Mouse (Mus musculus): ENCODE results near the gene Rfc5. TPM values are rescaled to one million over a fixed set of nuclear protein-coding genes. Genes with fewer than 3 reads are reported as not detected.
A peak's percentile ranks its signal among the peaks of the same experiment; 100 is the strongest.

Gene Rfc5
- polyA plus RNA-seq, 1 experiment from 2014 or later = 101 TPM

- H3K9ac ChIP-seq (ENCODE audit: low read depth, low read length) = peak overlapping the region; percentile 62
- H3K27me3 ChIP-seq (replicated peaks; ENCODE audit: control insufficient read depth, insufficient read depth, low read length) = no peaks in the 10 kb centered on the region
- H3K9me3 ChIP-seq (ENCODE audit: control insufficient read depth, low read length) = no peaks in the 10 kb centered on the region
- peak overlapping the region; percentile 96 for H3K27ac ChIP-seq (ENCODE audit: low read length)
- 0 out of 2 replicates have a peak, but pooled peaks have one; percentile 6 for ATAC-seq
- WGBS = 41% methylated on average over 15 of the region's 15 CpGs
- H3K4me2 ChIP-seq (ENCODE audit: low read depth, low read length) = peak overlapping the region; percentile 45
- H3K4me1 ChIP-seq (ENCODE audit: control insufficient read depth, insufficient read depth, low read length) = peaks cover 47% of the 10 kb centered on the region
- H3K4me3 ChIP-seq (ENCODE audit: low read length) = peak overlapping the region; percentile 25
- H3K36me3 ChIP-seq (ENCODE audit: control insufficient read depth, insufficient read depth, low read length) = no peaks in the 10 kb centered on the region
Measured at GRCm38 (mm10) chr5:117363066-117363782, 25.6 kb downstream of the Rfc5 start.

- Histone ChIP-seq H3K27ac (ENCODE audit: low read length) (peak overlapping the region; percentile 96), H3K36me3 (ENCODE audit: control insufficient read depth, insufficient read depth, low read length) (no peaks in the 10 kb centered on the region), H3K4me1 (ENCODE audit: control insufficient read depth, insufficient read depth, low read length) (peaks cover 47% of the 10 kb centered on the region), H3K9me3 (ENCODE audit: control insufficient read depth, low read length) (no peaks in the 10 kb centered on the region), H3K27me3 (replicated peaks; ENCODE audit: control insufficient read depth, insufficient read depth, low read length) (no peaks in the 10 kb centered on the region), H3K4me2 (ENCODE audit: low read depth, low read length) (peak overlapping the region; percentile 35), H3K4me3 (ENCODE audit: low read length) (0 out of 2 replicates have a peak overlapping the region, but pooled peaks have one; percentile 20), H3K9ac (ENCODE audit: low read depth, low read length) (peak overlapping the region; percentile 54; the same call in 1 of the 2 replicates)
- WGBS = 75% methylated on average over 4 of the region's 4 CpGs
- ATAC-seq = no peak
Measured at GRCm38 (mm10) chr5:117361590-117361989, 27.3 kb downstream of the Rfc5 start.

- Histone ChIP-seq H3K4me3 (ENCODE audit: low read length) (peak overlapping the region; percentile 15), H3K4me2 (ENCODE audit: low read depth, low read length) (peak overlapping the region; percentile 35), H3K27ac (ENCODE audit: low read length) (peak overlapping the region; percentile 96), H3K27me3 (replicated peaks; ENCODE audit: control insufficient read depth, insufficient read depth, low read length) (no peaks in the 10 kb centered on the region), H3K9me3 (ENCODE audit: control insufficient read depth, low read length) (no peaks in the 10 kb centered on the region), H3K36me3 (ENCODE audit: control insufficient read depth, insufficient read depth, low read length) (no peaks in the 10 kb centered on the region), H3K9ac (ENCODE audit: low read depth, low read length) (peak overlapping the region; percentile 54), H3K4me1 (ENCODE audit: control insufficient read depth, insufficient read depth, low read length) (peaks cover 53% of the 10 kb centered on the region)
- 36% methylated on average over 13 of the region's 13 CpGs for WGBS
- ATAC-seq = peak; percentile 91
Measured at GRCm38 (mm10) chr5:117360631-117361541, 28.0 kb downstream of the Rfc5 start.

GRCm38 (mm10) chr5:117360228-117360515 is 28.7 kb downstream of the Rfc5 start:
- Histone ChIP-seq H3K9me3 (ENCODE audit: control insufficient read depth, low read length) (no peaks in the 10 kb centered on the region), H3K27me3 (replicated peaks; ENCODE audit: control insufficient read depth, insufficient read depth, low read length) (no peaks in the 10 kb centered on the region), H3K27ac (ENCODE audit: low read length) (peak overlapping the region; percentile 96), H3K4me1 (ENCODE audit: control insufficient read depth, insufficient read depth, low read length) (peaks cover 54% of the 10 kb centered on the region), H3K4me3 (ENCODE audit: low read length) (peak overlapping the region; percentile 14; the same call in 1 of the 2 replicates), H3K4me2 (ENCODE audit: low read depth, low read length) (peak overlapping the region; percentile 32), H3K36me3 (ENCODE audit: control insufficient read depth, insufficient read depth, low read length) (no peaks in the 10 kb centered on the region), H3K9ac (ENCODE audit: low read depth, low read length) (peak overlapping the region; percentile 28; the same call in 1 of the 2 replicates)
- ATAC-seq = no peak
- 47% methylated on average over 13 of the region's 13 CpGs for WGBS

GRCm38 (mm10) chr5:117359497-117360227 is 29.2 kb downstream of the Rfc5 start:
- Histone ChIP-seq H3K9ac (ENCODE audit: low read depth, low read length) (peak overlapping the region; percentile 36; the same call in 1 of the 2 replicates), H3K4me1 (ENCODE audit: control insufficient read depth, insufficient read depth, low read length) (peaks cover 51% of the 10 kb centered on the region)

GRCm38 (mm10) chr5:117358725-117359124 is 30.1 kb downstream of the Rfc5 start:
- no peaks in the 10 kb centered on the region for H3K36me3 ChIP-seq (ENCODE audit: control insufficient read depth, insufficient read depth, low read length)
- H3K4me1 ChIP-seq (ENCODE audit: control insufficient read depth, insufficient read depth, low read length) = peaks cover 47% of the 10 kb centered on the region
- peak overlapping the region; percentile 7; the same call in 1 of the 2 replicates for H3K4me3 ChIP-seq (ENCODE audit: low read length)
- no peak for ATAC-seq
- H3K27ac ChIP-seq (ENCODE audit: low read length) = no peak overlapping the region
- 41% methylated on average over 11 of the region's 11 CpGs for WGBS
- H3K9ac ChIP-seq (ENCODE audit: low read depth, low read length) = no peak overlapping the region
- H3K4me2 ChIP-seq (ENCODE audit: low read depth, low read length) = peak overlapping the region; percentile 14; the same call in 1 of the 2 replicates
- H3K9me3 ChIP-seq (ENCODE audit: control insufficient read depth, low read length) = no peaks in the 10 kb centered on the region
- H3K27me3 ChIP-seq (replicated peaks; ENCODE audit: control insufficient read depth, insufficient read depth, low read length) = no peaks in the 10 kb centered on the region

More at GRCm38 (mm10) chr5:117359497-117360227, 29.2 kb downstream of the Rfc5 start:
- peak overlapping the region; percentile 32 for H3K4me2 ChIP-seq (ENCODE audit: low read depth, low read length)
- 39% methylated on average over 7 of the region's 7 CpGs for WGBS
- no peak overlapping the region for H3K4me3 ChIP-seq (ENCODE audit: low read length)
- peak overlapping the region; percentile 96 for H3K27ac ChIP-seq (ENCODE audit: low read length)
- H3K36me3 ChIP-seq (ENCODE audit: control insufficient read depth, insufficient read depth, low read length) = no peaks in the 10 kb centered on the region
- ATAC-seq = no peak
- no peaks in the 10 kb centered on the region for H3K27me3 ChIP-seq (replicated peaks; ENCODE audit: control insufficient read depth, insufficient read depth, low read length)
- H3K9me3 ChIP-seq (ENCODE audit: control insufficient read depth, low read length) = no peaks in the 10 kb centered on the region

- Histone ChIP-seq H3K9ac (ENCODE audit: low read depth, low read length) (peak overlapping the region; percentile 90), H3K4me3 (ENCODE audit: low read length) (peak overlapping the region; percentile 95), H3K27ac (ENCODE audit: low read length) (peak overlapping the region; percentile 96), H3K4me1 (ENCODE audit: control insufficient read depth, insufficient read depth, low read length) (peaks cover 42% of the 10 kb centered on the region), H3K9me3 (ENCODE audit: control insufficient read depth, low read length) (no peaks in the 10 kb centered on the region), H3K27me3 (replicated peaks; ENCODE audit: control insufficient read depth, insufficient read depth, low read length) (no peaks in the 10 kb centered on the region), H3K36me3 (ENCODE audit: control insufficient read depth, insufficient read depth, low read length) (no peaks in the 10 kb centered on the region), H3K4me2 (ENCODE audit: low read depth, low read length) (peak overlapping the region; percentile 69)
- WGBS = 7% methylated on average over 6 of the region's 6 CpGs
- ATAC-seq = no peak
Measured at GRCm38 (mm10) chr5:117358248-117358630, 30.6 kb downstream of the Rfc5 start.

GRCm38 (mm10) chr5:117357478-117358247 is 31.2 kb downstream of the Rfc5 start:
- H3K36me3 ChIP-seq (ENCODE audit: control insufficient read depth, insufficient read depth, low read length) = no peaks in the 10 kb centered on the region
- ATAC-seq = peak; percentile 18
- H3K9me3 ChIP-seq (ENCODE audit: control insufficient read depth, low read length) = no peaks in the 10 kb centered on the region
- peak overlapping the region; percentile 90 for H3K9ac ChIP-seq (ENCODE audit: low read depth, low read length)
- peak overlapping the region; percentile 96 for H3K27ac ChIP-seq (ENCODE audit: low read length)
- peak overlapping the region; percentile 95 for H3K4me3 ChIP-seq (ENCODE audit: low read length)
- H3K4me1 ChIP-seq (ENCODE audit: control insufficient read depth, insufficient read depth, low read length) = peaks cover 36% of the 10 kb centered on the region
- H3K4me2 ChIP-seq (ENCODE audit: low read depth, low read length) = peak overlapping the region; percentile 69
- H3K27me3 ChIP-seq (replicated peaks; ENCODE audit: control insufficient read depth, insufficient read depth, low read length) = no peaks in the 10 kb centered on the region
- WGBS = under 1% methylated on average over 40 of the region's 49 CpGs

Data from intestine, embryonic 16.5 days (tissue).